Mouse (Mus musculus): ENCODE data around the gene 1700088E04Rik. TPM values are rescaled to one million over a fixed set of nuclear protein-coding genes. Genes with fewer than 3 reads are reported as not detected.

The 1700088E04Rik gene
- polyA plus RNA-seq, 1 experiment from 2014 or later: 0.69 TPM

GRCm38 (mm10) chr15:79131442-79131841 lies 9.6 kb downstream of the 1700088E04Rik start:
- WGBS (ENCODE audit: insufficient replicate concordance): 73% methylated on average over 7 of the region's 7 CpGs

GRCm38 (mm10) chr15:79130782-79131181 lies 10.3 kb downstream of the 1700088E04Rik start:
- Histone ChIP-seq H3K36me3 (replicated peaks) (peaks cover 21% of the 10 kb centered on the region), H3K4me2 (no peak overlapping the region), H3K27me3 (no peaks in the 10 kb centered on the region), H3K9ac (no peak overlapping the region), H3K27ac (replicated peaks) (no peak overlapping the region), H3K9me3 (replicated peaks) (no peaks in the 10 kb centered on the region), H3K4me1 (replicated peaks) (no peaks in the 10 kb centered on the region), H3K4me3 (replicated peaks) (no peak overlapping the region)
- WGBS (ENCODE audit: insufficient replicate concordance): 84% methylated on average over 10 of the region's 10 CpGs
- ATAC-seq (ENCODE audit: insufficient read depth): no peak

More at GRCm38 (mm10) chr15:79131442-79131841, 9.6 kb downstream of the 1700088E04Rik start:
- no peaks in the 10 kb centered on the region for H3K4me1 ChIP-seq (replicated peaks)
- H3K27me3 ChIP-seq: no peaks in the 10 kb centered on the region
- H3K9ac ChIP-seq: no peak overlapping the region
- H3K4me3 ChIP-seq (replicated peaks): no peak overlapping the region
- no peak for ATAC-seq (ENCODE audit: insufficient read depth)
- peaks cover 21% of the 10 kb centered on the region for H3K36me3 ChIP-seq (replicated peaks)
- no peak overlapping the region for H3K27ac ChIP-seq (replicated peaks)
- H3K9me3 ChIP-seq (replicated peaks): no peaks in the 10 kb centered on the region
- H3K4me2 ChIP-seq: no peak overlapping the region

GRCm38 (mm10) chr15:79129311-79129710 lies 11.7 kb downstream of the 1700088E04Rik start:
- ATAC-seq (ENCODE audit: insufficient read depth): no peak
- H3K27me3 ChIP-seq: no peaks in the 10 kb centered on the region
- no peaks in the 10 kb centered on the region for H3K9me3 ChIP-seq (replicated peaks)
- WGBS (ENCODE audit: insufficient replicate concordance): 70% methylated on average over 7 of the region's 7 CpGs
- no peak overlapping the region for H3K27ac ChIP-seq (replicated peaks)
- H3K4me3 ChIP-seq (replicated peaks): no peak overlapping the region
- H3K4me1 ChIP-seq (replicated peaks): no peaks in the 10 kb centered on the region
- peaks cover 21% of the 10 kb centered on the region for H3K36me3 ChIP-seq (replicated peaks)
- no peak overlapping the region for H3K9ac ChIP-seq
- no peak overlapping the region for H3K4me2 ChIP-seq

GRCm38 (mm10) chr15:79128208-79128607 lies 12.8 kb downstream of the 1700088E04Rik start:
- Histone ChIP-seq H3K4me2 (no peak overlapping the region), H3K27ac (replicated peaks) (no peak overlapping the region), H3K4me1 (replicated peaks) (no peaks in the 10 kb centered on the region), H3K27me3 (no peaks in the 10 kb centered on the region), H3K9me3 (replicated peaks) (no peaks in the 10 kb centered on the region), H3K9ac (no peak overlapping the region), H3K36me3 (replicated peaks) (peaks cover 21% of the 10 kb centered on the region), H3K4me3 (replicated peaks) (no peak overlapping the region)
- WGBS (ENCODE audit: insufficient replicate concordance): 85% methylated on average over 5 of the region's 5 CpGs
- ATAC-seq (ENCODE audit: insufficient read depth): no peak

GRCm38 (mm10) chr15:79127101-79127500 lies 14.0 kb downstream of the 1700088E04Rik start:
- no peaks in the 10 kb centered on the region for H3K4me1 ChIP-seq (replicated peaks)
- H3K36me3 ChIP-seq (replicated peaks): peaks cover 25% of the 10 kb centered on the region
- no peak overlapping the region for H3K27ac ChIP-seq (replicated peaks)
- WGBS (ENCODE audit: insufficient replicate concordance): 79% methylated on average over 12 of the region's 12 CpGs
- no peak overlapping the region for H3K4me2 ChIP-seq
- no peaks in the 10 kb centered on the region for H3K9me3 ChIP-seq (replicated peaks)
- no peak overlapping the region for H3K4me3 ChIP-seq (replicated peaks)
- ATAC-seq (ENCODE audit: insufficient read depth): no peak
- no peak overlapping the region for H3K9ac ChIP-seq
- H3K27me3 ChIP-seq: no peaks in the 10 kb centered on the region

- Histone ChIP-seq H3K4me1 (replicated peaks) (no peaks in the 10 kb centered on the region), H3K4me3 (replicated peaks) (no peak overlapping the region), H3K27ac (replicated peaks) (no peak overlapping the region), H3K4me2 (no peak overlapping the region), H3K9ac (no peak overlapping the region), H3K36me3 (replicated peaks) (peaks cover 25% of the 10 kb centered on the region), H3K27me3 (no peaks in the 10 kb centered on the region), H3K9me3 (replicated peaks) (no peaks in the 10 kb centered on the region)
- WGBS (ENCODE audit: insufficient replicate concordance): 66% methylated on average over 13 of the region's 13 CpGs
- ATAC-seq (ENCODE audit: insufficient read depth): no peak
These were observed 14.7 kb downstream of the 1700088E04Rik start for GRCm38 (mm10) chr15:79126217-79126932.

GRCm38 (mm10) chr15:79124331-79124875 lies 16.6 kb downstream of the 1700088E04Rik start:
- Histone ChIP-seq H3K9me3 (replicated peaks) (no peaks in the 10 kb centered on the region), H3K4me1 (replicated peaks) (no peaks in the 10 kb centered on the region), H3K9ac (no peak overlapping the region), H3K36me3 (replicated peaks) (peaks cover 20% of the 10 kb centered on the region), H3K27ac (replicated peaks) (no peak overlapping the region), H3K27me3 (no peaks in the 10 kb centered on the region), H3K4me3 (replicated peaks) (no peak overlapping the region), H3K4me2 (no peak overlapping the region)
- WGBS (ENCODE audit: insufficient replicate concordance): 69% methylated on average over 10 of the region's 10 CpGs
- ATAC-seq (ENCODE audit: insufficient read depth): no peak

- peaks cover 18% of the 10 kb centered on the region for H3K36me3 ChIP-seq (replicated peaks)
- H3K4me1 ChIP-seq (replicated peaks): no peaks in the 10 kb centered on the region
- H3K4me2 ChIP-seq: no peak overlapping the region
- WGBS (ENCODE audit: insufficient replicate concordance): 54% methylated on average over 6 of the region's 6 CpGs
- no peak for ATAC-seq (ENCODE audit: insufficient read depth)
- H3K27me3 ChIP-seq: no peaks in the 10 kb centered on the region
- no peak overlapping the region for H3K27ac ChIP-seq (replicated peaks)
- H3K9me3 ChIP-seq (replicated peaks): no peaks in the 10 kb centered on the region
- H3K4me3 ChIP-seq (replicated peaks): no peak overlapping the region
- no peak overlapping the region for H3K9ac ChIP-seq
These were observed 17.3 kb downstream of the 1700088E04Rik start for GRCm38 (mm10) chr15:79123751-79124150.

- Histone ChIP-seq H3K4me1 (replicated peaks) (no peaks in the 10 kb centered on the region), H3K27ac (replicated peaks) (no peak overlapping the region), H3K4me2 (no peak overlapping the region), H3K4me3 (replicated peaks) (no peak overlapping the region), H3K9ac (no peak overlapping the region), H3K9me3 (replicated peaks) (no peaks in the 10 kb centered on the region), H3K36me3 (replicated peaks) (peaks cover 11% of the 10 kb centered on the region), H3K27me3 (no peaks in the 10 kb centered on the region)
- 68% methylated on average over 13 of the region's 13 CpGs for WGBS (ENCODE audit: insufficient replicate concordance)
- no peak for ATAC-seq (ENCODE audit: insufficient read depth)
These were observed 18.5 kb downstream of the 1700088E04Rik start for GRCm38 (mm10) chr15:79122546-79122945.

GRCm38 (mm10) chr15:79122119-79122518 lies 18.9 kb downstream of the 1700088E04Rik start:
- Histone ChIP-seq H3K27ac (replicated peaks) (no peak overlapping the region), H3K4me3 (replicated peaks) (no peak overlapping the region), H3K27me3 (no peaks in the 10 kb centered on the region), H3K9me3 (replicated peaks) (no peaks in the 10 kb centered on the region), H3K36me3 (replicated peaks) (peaks cover 12% of the 10 kb centered on the region), H3K9ac (no peak overlapping the region), H3K4me1 (replicated peaks) (no peaks in the 10 kb centered on the region), H3K4me2 (no peak overlapping the region)
- 74% methylated on average over 4 of the region's 4 CpGs for WGBS (ENCODE audit: insufficient replicate concordance)
- no peak for ATAC-seq (ENCODE audit: insufficient read depth)

GRCm38 (mm10) chr15:79119491-79119890 lies 21.6 kb downstream of the 1700088E04Rik start:
- Histone ChIP-seq H3K9ac (no peak overlapping the region), H3K4me3 (replicated peaks) (no peak overlapping the region), H3K27me3 (no peaks in the 10 kb centered on the region), H3K4me1 (replicated peaks) (no peaks in the 10 kb centered on the region), H3K27ac (replicated peaks) (no peak overlapping the region), H3K4me2 (no peak overlapping the region), H3K36me3 (replicated peaks) (0 out of 2 replicates have a peak, but pooled peaks cover 14% of the 10 kb centered on the region), H3K9me3 (replicated peaks) (no peaks in the 10 kb centered on the region)
- no peak for ATAC-seq (ENCODE audit: insufficient read depth)
- 81% methylated on average over 9 of the region's 9 CpGs for WGBS (ENCODE audit: insufficient replicate concordance)

All from liver, embryonic 15.5 days (tissue).